Mouse (Mus musculus): Measurements from ENCODE around the gene 4930535I16Rik. TPM values are rescaled to one million over a fixed set of nuclear protein-coding genes. Genes with fewer than 3 reads are reported as not detected.

Gene 4930535I16Rik
- polyA plus RNA-seq, 1 experiment = not detected

GRCm38 (mm10) chr4:123904333-123905125 lies 13.3 kb downstream of the 4930535I16Rik start, which contains the start of gene Mycbp:
TSS of gene Mycbp (plus strand) at chr4:123904832.
- Histone ChIP-seq H3K4me2 (ENCODE audit: low read depth) (peak within 1 kb of the TSS; percentile 92), H3K36me3 (ENCODE audit: control insufficient read depth, insufficient read depth) (peaks cover 13% of the 10 kb centered on the region), H3K4me3 (peak within 1 kb of the TSS; percentile 64), H3K27me3 (ENCODE audit: control insufficient read depth, insufficient read depth, insufficient read length) (no peaks in the 10 kb centered on the region), H3ac (ENCODE audit: control insufficient read depth, insufficient read length) (peak within 1 kb of the TSS; percentile 32), H3K79me2 (ENCODE audit: control insufficient read depth, insufficient read depth) (peaks cover 43% of the 10 kb centered on the region)
- TF ChIP-seq MYOG (IDR thresholded peaks at IDR 0.05; ENCODE audit: control insufficient read depth in 1 of 3, insufficient read depth in 1 of 3, insufficient read length in 2 of 3, low read depth in 2 of 3) (peak in 1 of 3 experiments; percentile 3), POLR2AphosphoS2 (IDR thresholded peaks at IDR 0.05; ENCODE audit: insufficient read length, low read depth) (peak; percentile 82), MYOD1 (IDR thresholded peaks at IDR 0.05; ENCODE audit: control insufficient read depth in 1 of 3, insufficient read length in 2 of 3, low read depth in 2 of 3) (no peak), POLR2A (IDR thresholded peaks at IDR 0.05; ENCODE audit: insufficient read length, low read depth) (peak; percentile 87), MAX (IDR thresholded peaks at IDR 0.05; ENCODE audit: low read depth) (no peak), SRF (IDR thresholded peaks at IDR 0.05; ENCODE audit: control insufficient read depth, insufficient read length, low read depth) (no peak), TCF3 (IDR thresholded peaks at IDR 0.05; ENCODE audit: insufficient read length, low read depth) (no peak)

- Histone ChIP-seq H3K79me2 (ENCODE audit: control insufficient read depth, insufficient read depth) (peaks cover 32% of the 10 kb centered on the region), H3K4me3 (no peak overlapping the region), H3K36me3 (ENCODE audit: control insufficient read depth, insufficient read depth) (peaks cover 3% of the 10 kb centered on the region), H3ac (ENCODE audit: control insufficient read depth, insufficient read length) (no peak overlapping the region), H3K4me2 (ENCODE audit: low read depth) (peak overlapping the region; percentile 92), H3K27me3 (ENCODE audit: control insufficient read depth, insufficient read depth, insufficient read length) (no peaks in the 10 kb centered on the region)
- TF ChIP-seq SRF (IDR thresholded peaks at IDR 0.05; ENCODE audit: control insufficient read depth, insufficient read length, low read depth) (no peak), CEBPB (IDR thresholded peaks at IDR 0.05; ENCODE audit: insufficient read depth, poor library complexity, severe bottlenecking) (no peak), POLR2AphosphoS2 (IDR thresholded peaks at IDR 0.05; ENCODE audit: insufficient read length, low read depth) (no peak), USF1 (IDR thresholded peaks at IDR 0.05; ENCODE audit: low read depth) (no peak)
These were observed 14.4 kb downstream of the 4930535I16Rik start for GRCm38 (mm10) chr4:123903432-123903831.

- H3K79me2 ChIP-seq (ENCODE audit: control insufficient read depth, insufficient read depth) = no peaks in the 10 kb centered on the region
- H3K4me3 ChIP-seq = no peak overlapping the region
- TF ChIP-seq POLR2A (IDR thresholded peaks at IDR 0.05; ENCODE audit: insufficient read length, low read depth) (no peak), MAX (IDR thresholded peaks at IDR 0.05; ENCODE audit: low read depth) (no peak), MYOG (IDR thresholded peaks at IDR 0.05; ENCODE audit: control insufficient read depth in 1 of 3, insufficient read depth in 1 of 3, insufficient read length in 2 of 3, low read depth in 2 of 3) (no peak)
- H3K36me3 ChIP-seq (ENCODE audit: control insufficient read depth, insufficient read depth) = no peaks in the 10 kb centered on the region
- H3K4me2 ChIP-seq (ENCODE audit: low read depth) = no peak overlapping the region
- no peaks in the 10 kb centered on the region for H3K27me3 ChIP-seq (ENCODE audit: control insufficient read depth, insufficient read depth, insufficient read length)
- no peak overlapping the region for H3ac ChIP-seq (ENCODE audit: control insufficient read depth, insufficient read length)
These were observed 19.1 kb downstream of the 4930535I16Rik start for GRCm38 (mm10) chr4:123898696-123899095.

- Histone ChIP-seq H3K79me2 (ENCODE audit: control insufficient read depth, insufficient read depth) (no peaks in the 10 kb centered on the region), H3K36me3 (ENCODE audit: control insufficient read depth, insufficient read depth) (no peaks in the 10 kb centered on the region), H3K4me2 (ENCODE audit: low read depth) (no peak overlapping the region), H3ac (ENCODE audit: control insufficient read depth, insufficient read length) (no peak overlapping the region), H3K27me3 (ENCODE audit: control insufficient read depth, insufficient read depth, insufficient read length) (no peaks in the 10 kb centered on the region), H3K4me3 (no peak overlapping the region)
- no peak for TF ChIP-seq POLR2A (IDR thresholded peaks at IDR 0.05; ENCODE audit: insufficient read length, low read depth)
- no peak for TF ChIP-seq REST (IDR thresholded peaks at IDR 0.05; ENCODE audit: insufficient read depth, insufficient read length)
- no peak for TF ChIP-seq MAX (IDR thresholded peaks at IDR 0.05; ENCODE audit: low read depth)
- no peak for TF ChIP-seq CEBPB (IDR thresholded peaks at IDR 0.05; ENCODE audit: insufficient read depth, poor library complexity, severe bottlenecking)
- TF ChIP-seq MYOD1 (IDR thresholded peaks at IDR 0.05; ENCODE audit: control insufficient read depth in 1 of 3, insufficient read length in 2 of 3, low read depth in 2 of 3) = no peak
- TF ChIP-seq TCF12 (IDR thresholded peaks at IDR 0.05; ENCODE audit: insufficient read depth, poor library complexity, severe bottlenecking) = no peak
- no peak for TF ChIP-seq USF1 (IDR thresholded peaks at IDR 0.05; ENCODE audit: low read depth)
- TF ChIP-seq E2F4 (IDR thresholded peaks at IDR 0.05; ENCODE audit: insufficient read depth) = no peak
- no peak for TF ChIP-seq TCF3 (IDR thresholded peaks at IDR 0.05; ENCODE audit: insufficient read length, low read depth)
- TF ChIP-seq SRF (IDR thresholded peaks at IDR 0.05; ENCODE audit: control insufficient read depth, insufficient read length, low read depth) = no peak
- TF ChIP-seq POLR2AphosphoS2 (IDR thresholded peaks at IDR 0.05; ENCODE audit: insufficient read length, low read depth) = no peak
- TF ChIP-seq MYOG (IDR thresholded peaks at IDR 0.05; ENCODE audit: control insufficient read depth in 1 of 3, insufficient read depth in 1 of 3, insufficient read length in 2 of 3, low read depth in 2 of 3) = no peak
These were observed 23.5 kb downstream of the 4930535I16Rik start for GRCm38 (mm10) chr4:123894295-123894694.

- Histone ChIP-seq H3K4me3 (no peak overlapping the region), H3K27me3 (ENCODE audit: control insufficient read depth, insufficient read depth, insufficient read length) (no peaks in the 10 kb centered on the region), H3ac (ENCODE audit: control insufficient read depth, insufficient read length) (no peak overlapping the region), H3K79me2 (ENCODE audit: control insufficient read depth, insufficient read depth) (no peaks in the 10 kb centered on the region), H3K36me3 (ENCODE audit: control insufficient read depth, insufficient read depth) (no peaks in the 10 kb centered on the region), H3K4me2 (ENCODE audit: low read depth) (no peak overlapping the region)
- TF ChIP-seq REST (IDR thresholded peaks at IDR 0.05; ENCODE audit: insufficient read depth, insufficient read length) = no peak
These were observed 24.1 kb downstream of the 4930535I16Rik start for GRCm38 (mm10) chr4:123893726-123894125.

Other genes with a start within 250 kb of the 4930535I16Rik start
- 88.5 TPM for gene Macf1, start 233.7 kb downstream of the 4930535I16Rik start, polyA plus RNA-seq (2012; fragmentation: generic; extraction: Trizol)
- 484 TPM for gene Ndufs5, start 199.8 kb downstream of the 4930535I16Rik start, polyA plus RNA-seq (2012; fragmentation: generic; extraction: Trizol)
- 30.0 TPM for gene Akirin1, start 167.7 kb downstream of the 4930535I16Rik start, polyA plus RNA-seq (2012; fragmentation: generic; extraction: Trizol)
- 2.7 TPM for gene Rhbdl2, start 130.1 kb downstream of the 4930535I16Rik start, polyA plus RNA-seq (2012; fragmentation: generic; extraction: Trizol)
- gene 4933427I04Rik, start 58.3 kb downstream of the 4930535I16Rik start, polyA plus RNA-seq (2012; fragmentation: generic; extraction: Trizol) = not detected
- gene Mycbp, start 13.2 kb downstream of the 4930535I16Rik start, polyA plus RNA-seq (2012; fragmentation: generic; extraction: Trizol) = 33.1 TPM
- gene Rragc, start 576 bp downstream of the 4930535I16Rik start, polyA plus RNA-seq (2012; fragmentation: generic; extraction: Trizol) = 46.1 TPM

All from myocyte (in vitro differentiated cells).